Mouse (Mus musculus) megakaryocyte, embryonic 14.5 days (primary cell): ENCODE measurements around the gene Mrpl12. TPM values are rescaled to one million over a fixed set of nuclear protein-coding genes. Genes with fewer than 3 reads are reported as not detected.

Experiments used
- H3K27me3 ChIP-seq: replicated peaks from 2 replicates; pipeline ENCODE3; 2012; ENCODE audit warnings: inconsistent platforms
- H3K36me3 ChIP-seq: replicated peaks from 2 replicates; pipeline ENCODE3; 2012; ENCODE audit warnings: low read length, inconsistent platforms, mixed read lengths
- H3K4me1 ChIP-seq: 2 replicates; pipeline ENCODE4 v1.6.1; 2012; ENCODE audit warnings: inconsistent platforms
- H3K4me3 ChIP-seq: replicated peaks from 2 replicates; pipeline ENCODE3; 2012; ENCODE audit warnings: moderate library complexity, mild to moderate bottlenecking, inconsistent platforms
- H3K9me3 ChIP-seq: 2 replicates; pipeline ENCODE4 v1.6.1; 2012; ENCODE audit warnings: inconsistent platforms
- FLI1 ChIP-seq: IDR thresholded peaks from 2 replicates; pipeline ENCODE4 v1.6.1; 2012; ENCODE audit warnings: low read length, inconsistent platforms, mixed read lengths
- GATA1 ChIP-seq: IDR thresholded peaks from 3 replicates; pipeline ENCODE4 v1.6.1; 2012; ENCODE audit warnings: mixed read lengths, low read length, inconsistent platforms, borderline replicate concordance
- polyA plus RNA-seq: library from polyadenylated mRNA; stranded (reverse); fragments of >175 nt; gene quantifications from 2 replicates; pipeline ENCODE4 v1.2.3, GENCODE M21; 2012; ENCODE audit warnings: low replicate concordance; ENCODE audit not compliant: insufficient read depth

Mrpl12 gene
- polyA plus RNA-seq, 1 experiment, result 285 TPM

- Histone ChIP-seq H3K4me3 (no peak within 1 kb of the TSS), H3K9me3 (no peaks in the 10 kb centered on the region), H3K36me3 (peaks cover 23% of the 10 kb centered on the region), H3K4me1 (peaks cover 40% of the 10 kb centered on the region), H3K27me3 (peaks cover 8% of the 10 kb centered on the region)
- TF ChIP-seq FLI1 (no peak), GATA1 (no peak)
Observed at GRCm38 (mm10) chr11:120453306-120453705, 31.1 kb upstream of the Mrpl12 start, which contains the start of gene Pde6g. TSS of gene Pde6g (minus strand) at chr11:120453500.

GRCm38 (mm10) chr11:120454965-120455364 lies 29.4 kb upstream of the Mrpl12 start:
- no peaks in the 10 kb centered on the region for H3K9me3 ChIP-seq
- peaks cover 31% of the 10 kb centered on the region for H3K36me3 ChIP-seq
- peaks cover 52% of the 10 kb centered on the region for H3K4me1 ChIP-seq
- no peak overlapping the region for H3K4me3 ChIP-seq
- TF ChIP-seq GATA1 (no peak), FLI1 (no peak)
- H3K27me3 ChIP-seq, result peaks cover 8% of the 10 kb centered on the region

GRCm38 (mm10) chr11:120455413-120455812 lies 29.0 kb upstream of the Mrpl12 start:
- TF ChIP-seq FLI1, result no peak
- TF ChIP-seq GATA1, result no peak
- peaks cover 54% of the 10 kb centered on the region for H3K4me1 ChIP-seq
- no peak overlapping the region for H3K4me3 ChIP-seq

GRCm38 (mm10) chr11:120457370-120457769 lies 27.0 kb upstream of the Mrpl12 start:
- TF ChIP-seq GATA1, result no peak
- no peak for TF ChIP-seq FLI1
- Histone ChIP-seq H3K9me3 (no peaks in the 10 kb centered on the region), H3K4me3 (peak overlapping the region; percentile 94), H3K36me3 (peaks cover 53% of the 10 kb centered on the region), H3K27me3 (no peaks in the 10 kb centered on the region), H3K4me1 (peaks cover 58% of the 10 kb centered on the region)

More at GRCm38 (mm10) chr11:120455413-120455812, 29.0 kb upstream of the Mrpl12 start:
- H3K27me3 ChIP-seq, result peaks cover 5% of the 10 kb centered on the region
- H3K9me3 ChIP-seq, result no peaks in the 10 kb centered on the region
- peaks cover 34% of the 10 kb centered on the region for H3K36me3 ChIP-seq

GRCm38 (mm10) chr11:120457772-120458751 lies 26.4 kb upstream of the Mrpl12 start, which contains the start of the genes Oxld1 and Ccdc137:
TSS of gene Oxld1 (minus strand) at chr11:120458068.
TSS of gene Ccdc137 (plus strand) at chr11:120458115.
- peak within 1 kb of the TSS; percentile 94 for H3K4me3 ChIP-seq
- H3K36me3 ChIP-seq, result peaks cover 58% of the 10 kb centered on the region
- peaks cover 55% of the 10 kb centered on the region for H3K4me1 ChIP-seq
- no peaks in the 10 kb centered on the region for H3K27me3 ChIP-seq
- TF ChIP-seq GATA1, result no peak
- no peak; the same call in 1 of the 2 replicates for TF ChIP-seq FLI1
- no peaks in the 10 kb centered on the region for H3K9me3 ChIP-seq

GRCm38 (mm10) chr11:120458847-120459597 lies 25.4 kb upstream of the Mrpl12 start:
- H3K27me3 ChIP-seq, result no peaks in the 10 kb centered on the region
- peaks cover 47% of the 10 kb centered on the region for H3K4me1 ChIP-seq
- no peaks in the 10 kb centered on the region for H3K9me3 ChIP-seq
- H3K4me3 ChIP-seq, result peak overlapping the region; percentile 94
- H3K36me3 ChIP-seq, result peaks cover 68% of the 10 kb centered on the region
- no peak for TF ChIP-seq GATA1
- no peak for TF ChIP-seq FLI1

GRCm38 (mm10) chr11:120463536-120463935 lies 20.9 kb upstream of the Mrpl12 start:
- peaks cover 44% of the 10 kb centered on the region for H3K4me1 ChIP-seq
- no peaks in the 10 kb centered on the region for H3K9me3 ChIP-seq
- TF ChIP-seq FLI1, result no peak
- no peak for TF ChIP-seq GATA1
- H3K36me3 ChIP-seq, result peaks cover 64% of the 10 kb centered on the region
- no peaks in the 10 kb centered on the region for H3K27me3 ChIP-seq
- H3K4me3 ChIP-seq, result no peak overlapping the region

GRCm38 (mm10) chr11:120464365-120464764 lies 20.0 kb upstream of the Mrpl12 start:
- Histone ChIP-seq H3K36me3 (peaks cover 70% of the 10 kb centered on the region), H3K4me3 (no peak overlapping the region), H3K9me3 (no peaks in the 10 kb centered on the region), H3K27me3 (no peaks in the 10 kb centered on the region), H3K4me1 (peaks cover 44% of the 10 kb centered on the region)
- TF ChIP-seq GATA1 (no peak), FLI1 (no peak)

- Histone ChIP-seq H3K4me1 (peaks cover 39% of the 10 kb centered on the region), H3K36me3 (peaks cover 73% of the 10 kb centered on the region)
Observed at GRCm38 (mm10) chr11:120465521-120465920, 18.9 kb upstream of the Mrpl12 start.

More at GRCm38 (mm10) chr11:120465521-120465920, 18.9 kb upstream of the Mrpl12 start:
- no peaks in the 10 kb centered on the region for H3K27me3 ChIP-seq
- no peak for TF ChIP-seq FLI1
- TF ChIP-seq GATA1, result no peak
- no peaks in the 10 kb centered on the region for H3K9me3 ChIP-seq
- H3K4me3 ChIP-seq, result peak overlapping the region; percentile 1
